Mouse (Mus musculus) heart, postnatal 0 days (tissue): Measurements from ENCODE around the gene Ruvbl2. TPM values are rescaled to one million over a fixed set of nuclear protein-coding genes. Genes with fewer than 3 reads are reported as not detected.

ENCODE experiments used
- ATAC-seq: fragments of 200-750 bp; cut with Nextera tagmentation; 2 replicates; pipeline ENCODE4 v1.8.0; 2017; ENCODE audit warnings: low read depth, moderate number of reproducible peaks, moderate library complexity; ENCODE audit not compliant: insufficient read depth
- DNase-seq: peaks from one replicate; pipeline ENCODE4 v3.0.0-alpha.2; 2016; ENCODE audit warnings: low spot score
- H3K27ac ChIP-seq: fragments of 300-500 bp; sonication (generic); 2 replicates; pipeline ENCODE4 v1.5.1; 2014; ENCODE audit warnings: low read depth, mild to moderate bottlenecking
- H3K27me3 ChIP-seq: fragments of 300-500 bp; sonication (generic); 2 replicates; pipeline ENCODE4 v1.6.1; 2014; ENCODE audit warnings: low read length, mixed read lengths; ENCODE audit not compliant: control insufficient read depth, insufficient read depth
- H3K36me3 ChIP-seq: fragments of 300-500 bp; sonication (generic); replicated peaks from 2 replicates; pipeline ENCODE4 v1.6.1; 2014; ENCODE audit warnings: low read length, mixed read lengths; ENCODE audit not compliant: control insufficient read depth, insufficient read depth
- H3K4me1 ChIP-seq: fragments of 300-500 bp; sonication (generic); 2 replicates; pipeline ENCODE4 v1.6.1; 2014; ENCODE audit warnings: antibody characterized with exemption; ENCODE audit not compliant: control insufficient read depth, insufficient read depth
- H3K4me2 ChIP-seq: fragments of 300-500 bp; sonication (generic); 2 replicates; pipeline ENCODE4 v1.6.1; 2014; ENCODE audit warnings: low read depth, mild to moderate bottlenecking, low read length, moderate library complexity
- H3K4me3 ChIP-seq: fragments of 300-500 bp; sonication (generic); 2 replicates; pipeline ENCODE4 v1.5.1; 2014; ENCODE audit warnings: low read depth, low read length
- H3K9ac ChIP-seq: fragments of 300-500 bp; sonication (generic); replicated peaks from 2 replicates; pipeline ENCODE4 v1.6.1; 2014; ENCODE audit warnings: low read depth, low read length, mixed read lengths
- H3K9me3 ChIP-seq: fragments of 300-500 bp; sonication (generic); replicated peaks from 2 replicates; pipeline ENCODE4 v1.6.1; 2016; ENCODE audit warnings: low read length; ENCODE audit not compliant: control insufficient read depth
- CTCF ChIP-seq: IDR thresholded peaks from 2 replicates; pipeline ENCODE4 v1.5.1; 2016; ENCODE audit warnings: antibody characterized with exemption, control low read depth, low read depth
- EP300 ChIP-seq: IDR thresholded peaks from 2 replicates; pipeline ENCODE4 v1.6.1; 2016; ENCODE audit warnings: antibody characterized with exemption, low read depth
- WGBS: fragments of 180-500 bp; shearing (Covaris S2); extraction: QIAGEN DNeasy Blood & Tissue Kit; methylation state at CpG from one replicate; pipeline ENCODE4 v1.1.7; 2014; 5-methylcytosine and 5-hydroxymethylcytosine counted together
- polyA plus RNA-seq: library from polyadenylated mRNA; unstranded; fragments of >200 nt; fragmentation: Nextera tagmentation; extraction: Ambion mirVana; gene quantifications from 2 replicates; pipeline ENCODE4 v1.2.1, GENCODE M21; 2015
- total RNA-seq: library from RNA; depleted of rRNA; stranded (reverse); fragments of >200 nt; gene quantifications from 2 replicates; pipeline ENCODE4 v1.2.3, GENCODE M21; 2014; ENCODE audit warnings: low replicate concordance

Gene Ruvbl2
- total and polyA plus RNA-seq, 2 experiments from 2014 or later, result 31.0 to 76.9 TPM

DNA sequence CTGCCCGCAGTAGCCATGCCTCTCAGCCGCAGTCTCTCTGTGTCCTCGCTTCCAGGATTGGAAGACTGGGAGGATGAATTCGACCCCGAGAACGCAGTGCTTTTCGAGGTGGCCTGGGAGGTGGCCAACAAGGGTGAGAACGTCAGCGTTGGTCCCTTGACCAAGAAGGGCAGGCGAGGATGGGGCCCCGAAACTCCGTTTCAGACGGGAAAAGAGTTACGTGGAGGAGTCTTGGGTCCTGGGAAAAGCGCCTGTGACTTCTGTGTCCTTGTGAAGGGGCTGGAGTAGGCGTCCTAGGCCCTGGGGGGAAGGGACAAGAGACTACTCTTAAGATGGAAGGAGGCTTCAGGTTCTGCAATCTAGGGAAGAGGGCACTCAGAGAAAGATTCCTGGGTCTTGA, 2.9 kb downstream of the Ruvbl2 start:
- WGBS, result 1% methylated on average over 16 of the region's 16 CpGs
- TF ChIP-seq EP300 (no peak), CTCF (no peak)
- peaks cover 29% of the 10 kb centered on the region for H3K4me1 ChIP-seq
- peaks cover 7% of the 10 kb centered on the region for H3K36me3 ChIP-seq
- H3K9me3 ChIP-seq, result no peaks in the 10 kb centered on the region
- peak overlapping the region; percentile 77 for H3K27ac ChIP-seq
- no peaks in the 10 kb centered on the region for H3K27me3 ChIP-seq
- ATAC-seq, result peak; percentile 2
- peak overlapping the region; percentile 75 for H3K9ac ChIP-seq
- peak; percentile 25 for DNase-seq
- peak overlapping the region; percentile 58 for H3K4me3 ChIP-seq
- H3K4me2 ChIP-seq, result peak overlapping the region; percentile 76

DNA sequence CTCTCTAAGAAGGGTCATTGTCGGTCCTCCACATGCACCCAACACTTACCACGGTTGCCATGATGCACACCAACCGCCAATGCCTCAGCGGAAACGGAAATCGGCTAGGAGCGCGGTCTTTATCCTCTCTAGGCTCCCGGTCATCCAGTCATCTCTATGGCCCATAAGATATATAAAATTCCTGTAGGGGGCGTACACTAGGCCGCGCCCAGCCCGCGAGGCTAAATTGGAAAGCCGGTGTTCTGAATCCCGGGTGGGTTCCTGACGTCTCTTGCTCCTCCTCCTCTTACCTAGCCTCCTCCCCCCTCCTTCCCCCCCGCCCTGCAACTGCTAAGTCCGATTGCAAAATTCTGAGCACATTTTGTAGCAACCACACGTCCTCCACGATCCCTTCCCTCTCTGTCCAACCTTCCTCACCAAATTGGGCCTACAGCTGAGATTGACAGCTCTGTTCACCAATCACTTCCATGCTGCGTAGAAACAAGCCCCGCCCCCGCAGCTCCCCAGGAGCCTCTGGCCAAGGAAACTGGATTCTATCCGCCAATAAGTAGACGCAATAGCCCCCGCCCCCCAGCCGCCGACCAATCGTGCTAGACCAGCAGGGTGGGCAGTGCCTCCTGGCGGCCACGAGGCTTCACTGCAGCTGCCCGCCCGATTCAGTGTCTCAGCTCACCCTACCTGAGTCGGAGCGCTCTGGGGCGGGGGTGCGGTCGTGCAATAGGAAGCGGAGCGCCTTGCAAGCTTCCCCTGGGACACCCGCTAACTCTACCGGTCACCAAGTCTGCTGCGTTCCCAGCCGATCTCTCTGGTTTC, 3.5 kb downstream of the Ruvbl2 start, which contains the start of gene Gys1:
Gene Gys1 (plus strand): TSS at position 642 of the 813 bp plus-strand sequence.
- ATAC-seq (peak; percentile 96), DNase-seq (peak; percentile 100)
- Histone ChIP-seq H3K4me2 (peak within 1 kb of the TSS; percentile 94), H3K4me3 (peak within 1 kb of the TSS; percentile 58), H3K27me3 (no peaks in the 10 kb centered on the region), H3K36me3 (peaks cover 5% of the 10 kb centered on the region), H3K27ac (peak within 1 kb of the TSS; percentile 91), H3K9ac (peak within 1 kb of the TSS; percentile 75), H3K9me3 (no peaks in the 10 kb centered on the region), H3K4me1 (peaks cover 29% of the 10 kb centered on the region)
- WGBS, result under 1% methylated on average over 45 of the region's 45 CpGs
- TF ChIP-seq CTCF, result peak; percentile 98
- TF ChIP-seq EP300, result peak; percentile 83

DNA sequence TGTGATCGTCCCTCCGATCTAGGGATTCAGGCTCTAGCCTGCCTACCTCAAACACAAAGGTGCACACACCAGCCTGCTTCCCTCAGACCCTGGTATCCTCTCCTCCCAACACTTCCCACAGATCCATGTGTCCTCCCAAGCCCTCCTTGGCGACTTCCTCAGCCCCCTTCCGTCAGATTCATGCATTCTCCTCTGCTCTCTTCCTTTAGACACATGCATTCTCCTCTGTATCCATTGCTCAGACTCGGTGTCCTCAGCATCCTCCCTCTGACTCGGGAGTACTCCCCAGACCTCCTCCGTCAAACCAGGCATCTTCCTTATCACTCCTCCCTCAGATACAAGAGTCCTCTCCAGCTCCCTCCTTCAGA, 4.1 kb downstream of the Ruvbl2 start:
- peaks cover 29% of the 10 kb centered on the region for H3K4me1 ChIP-seq
- H3K4me3 ChIP-seq, result peak overlapping the region; percentile 58
- TF ChIP-seq CTCF (no peak), EP300 (no peak)

DNA sequence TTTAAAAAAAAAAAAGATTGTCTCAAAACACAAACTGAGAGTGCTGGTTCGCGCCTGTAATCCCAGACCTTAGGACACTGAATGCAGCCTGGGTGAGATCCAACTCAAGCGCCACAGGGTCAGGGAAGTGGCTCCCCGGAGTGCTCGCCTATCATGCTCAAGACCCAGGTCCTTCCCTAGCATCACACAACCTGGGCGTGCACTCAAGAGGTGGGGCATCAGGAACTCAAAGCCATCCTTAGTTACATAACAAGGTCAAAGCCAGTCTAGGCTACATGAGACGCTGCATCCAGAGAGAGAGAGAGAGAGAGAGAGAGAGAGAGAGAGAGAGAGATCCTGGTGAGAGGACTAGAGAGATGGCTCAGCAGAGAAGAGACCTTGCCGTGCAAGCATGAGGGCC, 11.3 kb downstream of the Ruvbl2 start:
- H3K4me3 ChIP-seq, result no peak overlapping the region
- H3K9ac ChIP-seq, result no peak overlapping the region
- H3K9me3 ChIP-seq, result no peaks in the 10 kb centered on the region
- H3K4me2 ChIP-seq, result no peak overlapping the region
- no peak for ATAC-seq
- no peak overlapping the region for H3K27ac ChIP-seq
- WGBS, result 84% methylated on average over 8 of the region's 8 CpGs
- H3K36me3 ChIP-seq, result peaks cover 73% of the 10 kb centered on the region
- H3K4me1 ChIP-seq, result no peaks in the 10 kb centered on the region
- TF ChIP-seq EP300 (no peak), CTCF (no peak)
- DNase-seq, result no peak
- no peaks in the 10 kb centered on the region for H3K27me3 ChIP-seq

More for the DNA sequence above, 4.1 kb downstream of the Ruvbl2 start:
- H3K9ac ChIP-seq, result peak overlapping the region; percentile 72
- peak overlapping the region; percentile 94 for H3K4me2 ChIP-seq
- no peak for ATAC-seq
- no peaks in the 10 kb centered on the region for H3K9me3 ChIP-seq
- H3K27me3 ChIP-seq, result no peaks in the 10 kb centered on the region
- H3K36me3 ChIP-seq, result peaks cover 10% of the 10 kb centered on the region
- no peak for DNase-seq
- H3K27ac ChIP-seq, result peak overlapping the region; percentile 91
- under 1% methylated on average over 7 of the region's 7 CpGs for WGBS

DNA sequence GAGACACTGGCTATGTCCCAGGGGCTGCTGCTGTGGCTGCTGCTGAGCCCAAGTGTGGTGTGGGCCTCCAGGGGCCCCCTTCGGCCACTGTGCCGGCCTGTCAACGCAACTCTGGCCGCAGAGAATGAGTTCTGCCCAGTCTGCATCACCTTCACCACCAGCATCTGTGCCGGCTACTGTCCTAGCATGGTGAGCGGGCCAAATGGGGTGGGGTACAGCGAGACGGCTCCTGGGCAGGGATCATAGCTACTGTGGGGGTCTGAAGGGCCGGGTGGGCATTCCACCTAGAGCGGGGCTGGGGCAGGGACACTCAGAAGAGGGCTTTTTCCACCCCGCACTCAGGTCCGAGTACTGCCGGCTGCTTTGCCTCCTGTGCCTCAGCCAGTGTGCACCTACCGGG, 16.7 kb downstream of the Ruvbl2 start:
- H3K4me1 ChIP-seq, result no peaks in the 10 kb centered on the region
- no peak for TF ChIP-seq EP300
- TF ChIP-seq CTCF, result no peak
- H3K36me3 ChIP-seq, result peaks cover 53% of the 10 kb centered on the region
- H3K27ac ChIP-seq, result no peak overlapping the region
- H3K9ac ChIP-seq, result no peak overlapping the region
- no peaks in the 10 kb centered on the region for H3K9me3 ChIP-seq
- peaks cover 43% of the 10 kb centered on the region for H3K27me3 ChIP-seq
- no peak overlapping the region for H3K4me2 ChIP-seq
- 93% methylated on average over 14 of the region's 14 CpGs for WGBS
- H3K4me3 ChIP-seq, result no peak overlapping the region
- DNase-seq, result no peak
- ATAC-seq, result no peak

DNA sequence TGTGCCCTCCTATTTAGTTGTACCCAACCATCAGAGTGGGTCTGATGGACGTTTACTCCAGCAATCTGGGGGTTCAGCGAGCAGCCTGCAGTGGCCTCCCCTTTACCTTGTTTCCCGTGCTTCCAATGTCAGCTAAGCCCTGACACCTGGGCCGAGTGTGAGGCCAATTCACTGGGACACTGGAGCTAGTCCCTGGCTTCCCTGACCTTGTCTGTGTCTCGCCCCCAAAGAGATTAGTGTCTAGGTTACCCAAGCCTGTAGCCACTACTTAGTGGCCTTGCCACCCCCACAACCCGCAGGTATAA, 17.3 kb downstream of the Ruvbl2 start, which contains the start of gene Lhb:
Gene Lhb (plus strand): TSS at position 206 of the 305 bp plus-strand sequence.
- Histone ChIP-seq H3K4me2 (no peak within 1 kb of the TSS), H3K27me3 (peaks cover 49% of the 10 kb centered on the region), H3K9ac (no peak within 1 kb of the TSS), H3K9me3 (no peaks in the 10 kb centered on the region), H3K36me3 (peaks cover 50% of the 10 kb centered on the region), H3K4me1 (no peaks in the 10 kb centered on the region), H3K4me3 (no peak within 1 kb of the TSS), H3K27ac (no peak within 1 kb of the TSS)
- 68% methylated on average over 6 of the region's 6 CpGs for WGBS
- TF ChIP-seq CTCF, result no peak
- no peak for TF ChIP-seq EP300
- ATAC-seq (no peak), DNase-seq (no peak)
